Mouse (Mus musculus) liver, adult 2 months (tissue): Measurements from ENCODE around the gene Poln.

Source experiments
- CTCF ChIP-seq: fragments of 200-500 bp; IDR thresholded peaks from 2 replicates; pipeline ENCODE4 v1.5.1; 2011; ENCODE audit warnings: low read depth, low read length, control low read depth
- POLR2A ChIP-seq: fragments of 200-500 bp; IDR thresholded peaks from 2 replicates; pipeline ENCODE4 v1.6.1; 2011; ENCODE audit warnings: low read length, control low read depth; ENCODE audit not compliant: insufficient read depth; ENCODE audit errors: extremely low read depth

DNA sequence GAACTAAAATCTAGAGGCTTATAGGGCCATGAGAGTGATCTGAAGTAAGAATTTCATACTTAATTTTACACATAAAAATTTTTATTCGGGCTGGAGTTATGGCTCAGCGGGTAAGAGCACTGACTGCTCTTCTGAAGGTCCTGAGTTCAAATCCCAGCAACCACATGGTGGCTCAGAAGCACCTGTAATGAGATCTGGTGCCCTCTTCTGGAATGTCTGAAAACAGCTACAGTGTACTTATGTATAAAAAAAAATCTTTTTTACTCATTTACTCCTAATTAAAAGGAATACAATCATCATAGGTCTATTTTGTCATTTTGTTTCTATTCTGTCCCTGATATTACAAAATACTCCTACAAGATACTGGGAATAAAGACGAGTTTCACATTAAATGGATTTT is 21.7 kb downstream of the Poln start:
- TF ChIP-seq POLR2A: no peak
- TF ChIP-seq CTCF: no peak
